Mouse (Mus musculus): ENCODE measurements around the gene Zfp944.
"Not testable (repeated sequence)": the region's sequence is repeated elsewhere in the genome, so short reads cannot be mapped to it uniquely, and the experiment has no call there.

The Zfp944 gene

GRCm38 (mm10) chr17:22361101-22361781, at the start of gene Zfp944, which contains the start of gene Zfp758:
Gene Zfp944 (minus strand): TSS chr17:22361400.
Gene Zfp758 (plus strand): TSS chr17:22361453.
- DNase-seq: peak; percentile 15

- no peak for DNase-seq
Observed at GRCm38 (mm10) chr17:22410756-22411155, 49.6 kb upstream of the Zfp944 start.

- DNase-seq: no peak
Observed at GRCm38 (mm10) chr17:22363895-22364294, 2.7 kb upstream of the Zfp944 start.

GRCm38 (mm10) chr17:22360572-22360971, 628 bp downstream of the Zfp944 start:
- no peak for DNase-seq

- DNase-seq: no peak
Observed at GRCm38 (mm10) chr17:22352794-22353193, 8.4 kb downstream of the Zfp944 start.

GRCm38 (mm10) chr17:22315247-22315646, 46.0 kb downstream of the Zfp944 start:
- DNase-seq: not testable (repeated sequence)

- DNase-seq: peak; percentile 80
Observed at GRCm38 (mm10) chr17:22314730-22315226, 46.4 kb downstream of the Zfp944 start, which contains the start of gene CT030661.1. Gene CT030661.1 (minus strand): TSS chr17:22314837.

- not testable (repeated sequence) for DNase-seq
Observed at GRCm38 (mm10) chr17:22314219-22314618, 47.0 kb downstream of the Zfp944 start.
